Mouse (Mus musculus): ENCODE data around the gene Rps9. TPM values are rescaled to one million over a fixed set of nuclear protein-coding genes. Genes with fewer than 3 reads are reported as not detected.
"Not testable (repeated sequence)": the region's sequence is repeated elsewhere in the genome, so short reads cannot be mapped to it uniquely, and the experiment has no call there.

Rps9 gene
- polyA plus RNA-seq, 1 experiment from 2014 or later, result 691 TPM

- no peak overlapping the region for H3K4me3 ChIP-seq
- peak overlapping the region; percentile 76 for H3K27ac ChIP-seq (replicated peaks)
- no peaks in the 10 kb centered on the region for H3K27me3 ChIP-seq
- H3K9ac ChIP-seq, result 0 out of 2 replicates have a peak overlapping the region, but pooled peaks have one; percentile 3
- peaks cover 30% of the 10 kb centered on the region for H3K36me3 ChIP-seq
- 43% methylated on average over 10 of the region's 10 CpGs for WGBS
- peak; percentile 73 for ATAC-seq (ENCODE audit: low FRiP score, low read depth)
- no peaks in the 10 kb centered on the region for H3K9me3 ChIP-seq
- peaks cover 20% of the 10 kb centered on the region for H3K4me1 ChIP-seq (replicated peaks)
- 0 out of 2 replicates have a peak overlapping the region, but pooled peaks have one; percentile 13 for H3K4me2 ChIP-seq
Measured at GRCm38 (mm10) chr7:3683908-3684550, 19.8 kb upstream of the Rps9 start.

DNA sequence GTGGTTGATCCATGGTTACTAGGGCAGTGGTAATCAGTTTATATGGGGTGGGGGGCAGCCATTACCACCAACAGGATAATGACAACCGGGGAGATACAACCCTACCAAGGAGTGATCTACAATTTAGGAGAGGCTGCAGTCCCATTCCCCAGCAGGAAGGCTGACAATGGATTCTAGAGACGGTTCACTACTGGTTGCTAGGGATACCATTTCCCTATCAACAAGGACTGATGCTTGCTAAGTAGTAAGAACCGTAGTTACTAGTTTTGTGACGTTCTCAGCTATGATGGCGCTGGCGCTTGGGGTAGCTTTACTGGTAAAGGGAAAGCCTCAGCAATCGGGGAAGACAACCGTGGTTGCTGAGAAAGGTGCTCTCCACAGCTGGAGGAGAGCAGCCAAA is 19.1 kb upstream of the Rps9 start:
- H3K4me2 ChIP-seq, result no peak overlapping the region

GRCm38 (mm10) chr7:3685400-3686187 is 18.2 kb upstream of the Rps9 start:
- H3K9me3 ChIP-seq, result no peaks in the 10 kb centered on the region
- 79% methylated on average over 31 of the region's 31 CpGs for WGBS
- H3K4me1 ChIP-seq (replicated peaks), result peaks cover 20% of the 10 kb centered on the region
- peaks cover 29% of the 10 kb centered on the region for H3K36me3 ChIP-seq
- no peak for ATAC-seq (ENCODE audit: low FRiP score, low read depth)
- peak overlapping the region; percentile 76 for H3K27ac ChIP-seq (replicated peaks)
- no peaks in the 10 kb centered on the region for H3K27me3 ChIP-seq
- H3K4me3 ChIP-seq, result no peak overlapping the region
- no peak overlapping the region for H3K4me2 ChIP-seq
- H3K9ac ChIP-seq, result no peak overlapping the region

More for the DNA sequence above, 19.1 kb upstream of the Rps9 start:
- 63% methylated on average over 8 of the region's 8 CpGs for WGBS
- H3K27ac ChIP-seq (replicated peaks), result peak overlapping the region; percentile 76
- no peaks in the 10 kb centered on the region for H3K27me3 ChIP-seq
- peaks cover 30% of the 10 kb centered on the region for H3K36me3 ChIP-seq
- no peak overlapping the region for H3K4me3 ChIP-seq
- 0 out of 2 replicates have a peak, but pooled peaks have one; percentile 4 for ATAC-seq (ENCODE audit: low FRiP score, low read depth)
- H3K9ac ChIP-seq, result 0 out of 2 replicates have a peak overlapping the region, but pooled peaks have one; percentile 3
- no peaks in the 10 kb centered on the region for H3K9me3 ChIP-seq
- H3K4me1 ChIP-seq (replicated peaks), result peaks cover 20% of the 10 kb centered on the region

DNA sequence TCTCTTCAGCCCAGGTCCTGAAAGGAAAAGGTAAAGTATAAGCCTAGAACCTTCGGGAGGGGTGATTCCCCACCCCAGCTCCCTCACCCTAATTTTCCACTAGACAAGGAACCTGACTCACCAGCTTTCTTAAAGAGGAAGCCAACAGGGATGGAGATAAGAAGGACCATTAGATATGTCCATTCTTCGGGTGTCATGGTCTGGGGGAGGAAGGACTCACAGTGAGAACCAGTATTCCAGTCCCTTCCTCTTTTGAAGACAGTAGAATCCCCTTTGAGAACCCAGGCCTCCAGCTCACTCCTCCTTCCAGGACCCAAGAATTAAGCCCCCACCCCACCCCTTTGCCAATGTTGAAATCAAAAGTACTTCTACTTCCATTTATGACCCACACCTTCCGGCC is 11.9 kb upstream of the Rps9 start:
- peak overlapping the region; percentile 68 for H3K4me2 ChIP-seq
- H3K27me3 ChIP-seq, result no peaks in the 10 kb centered on the region
- 37% methylated on average over 3 of the region's 3 CpGs for WGBS
- H3K9me3 ChIP-seq, result no peaks in the 10 kb centered on the region
- ATAC-seq (ENCODE audit: low FRiP score, low read depth), result no peak
- H3K27ac ChIP-seq (replicated peaks), result peak overlapping the region; percentile 95
- H3K4me3 ChIP-seq, result peak overlapping the region; percentile 85
- H3K9ac ChIP-seq, result peak overlapping the region; percentile 94
- H3K4me1 ChIP-seq (replicated peaks), result peaks cover 30% of the 10 kb centered on the region
- H3K36me3 ChIP-seq, result peaks cover 21% of the 10 kb centered on the region

DNA sequence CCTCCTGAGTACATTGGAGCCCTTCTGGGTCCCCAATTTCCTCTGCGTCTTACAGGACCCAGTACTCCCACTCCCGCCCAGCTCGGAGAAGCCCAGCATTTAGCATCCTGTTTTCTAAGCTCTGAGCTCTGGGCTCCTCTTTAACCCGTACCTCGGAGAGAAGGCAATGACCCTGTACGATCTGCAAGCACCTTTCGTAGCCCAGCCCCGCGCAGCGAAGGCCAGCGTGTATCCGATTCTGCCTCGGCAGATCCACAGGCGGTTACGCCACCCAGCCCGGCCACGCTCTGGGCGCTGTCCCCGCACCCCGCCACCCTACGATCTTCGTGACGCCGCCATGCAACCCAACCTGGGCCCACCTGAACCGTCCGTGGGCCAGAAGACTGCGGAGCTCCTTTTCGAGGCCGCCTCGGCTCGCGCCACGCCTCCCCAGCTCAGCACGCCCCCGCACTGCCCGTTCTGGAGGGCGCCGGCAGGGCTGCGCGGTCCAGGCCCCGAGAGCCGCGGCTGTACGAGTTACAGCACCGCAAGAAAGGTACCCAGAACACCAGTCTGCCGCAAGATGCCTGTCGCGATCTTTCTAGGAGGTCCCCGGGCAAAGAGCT is 11.3 kb upstream of the Rps9 start, which contains the start of gene Tsen34:
Gene Tsen34, plus strand, starts transcription at position 482 of the 605 bp plus-strand sequence.
- Histone ChIP-seq H3K27me3 (no peaks in the 10 kb centered on the region), H3K27ac (replicated peaks) (peak within 1 kb of the TSS; percentile 95), H3K4me1 (replicated peaks) (peaks cover 33% of the 10 kb centered on the region), H3K4me3 (peak within 1 kb of the TSS; percentile 85), H3K36me3 (peaks cover 25% of the 10 kb centered on the region), H3K4me2 (peak within 1 kb of the TSS; percentile 68), H3K9ac (peak within 1 kb of the TSS; percentile 94), H3K9me3 (no peaks in the 10 kb centered on the region)
- ATAC-seq (ENCODE audit: low FRiP score, low read depth), result peak; percentile 1; the same call in 1 of the 2 replicates
- under 1% methylated on average over 49 of the region's 49 CpGs for WGBS

DNA sequence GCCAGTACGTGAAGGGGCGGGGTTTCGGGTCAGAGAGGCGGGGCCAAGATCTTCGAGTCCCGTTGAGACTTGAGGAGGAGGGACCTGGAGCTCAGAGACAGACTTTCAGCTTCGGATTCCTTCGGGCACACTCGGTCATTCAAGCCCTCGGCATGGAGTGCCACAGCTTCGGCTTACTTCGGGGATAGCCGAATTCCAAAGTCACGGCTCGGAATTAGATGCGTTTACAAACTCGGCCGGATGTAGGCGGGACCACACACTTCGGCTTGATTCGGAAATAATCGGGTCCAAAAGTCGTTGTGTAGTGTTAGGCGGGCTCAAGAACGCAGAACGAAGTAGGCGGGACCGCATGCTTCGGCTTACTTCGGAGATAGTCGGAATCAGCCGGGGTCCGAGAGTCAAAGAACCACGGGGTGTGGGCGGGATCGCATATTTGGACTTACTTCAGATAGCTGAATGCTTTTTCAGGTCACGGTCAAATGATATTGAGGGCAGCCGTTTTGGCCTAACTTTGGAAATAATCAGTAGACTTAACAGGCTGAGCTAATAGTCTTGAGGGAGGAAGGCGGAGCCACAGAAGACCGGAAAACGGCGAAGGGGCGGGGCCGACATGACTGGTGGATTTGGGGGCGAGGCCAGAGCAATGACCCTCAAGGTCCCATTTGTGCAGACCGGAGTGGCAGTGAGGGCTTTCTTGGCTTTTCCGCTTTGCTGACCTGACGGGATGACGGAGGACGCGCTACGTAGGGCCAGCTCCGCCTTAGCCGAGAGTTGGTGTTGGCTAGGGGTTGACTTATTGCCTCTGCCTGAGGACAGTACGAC is 10.6 kb upstream of the Rps9 start, which contains the start of gene Mboat7:
Gene Mboat7, minus strand, starts transcription at position 537 of the 822 bp plus-strand sequence.
- peak within 1 kb of the TSS; percentile 85 for H3K4me3 ChIP-seq
- H3K4me1 ChIP-seq (replicated peaks), result peaks cover 36% of the 10 kb centered on the region
- H3K36me3 ChIP-seq, result peaks cover 27% of the 10 kb centered on the region
- H3K9me3 ChIP-seq, result no peaks in the 10 kb centered on the region
- WGBS, result under 1% methylated on average over 55 of the region's 55 CpGs
- peak within 1 kb of the TSS; percentile 68 for H3K4me2 ChIP-seq
- H3K9ac ChIP-seq, result peak within 1 kb of the TSS; percentile 94
- peak within 1 kb of the TSS; percentile 95 for H3K27ac ChIP-seq (replicated peaks)
- H3K27me3 ChIP-seq, result no peaks in the 10 kb centered on the region
- peak; percentile 94 for ATAC-seq (ENCODE audit: low FRiP score, low read depth)

DNA sequence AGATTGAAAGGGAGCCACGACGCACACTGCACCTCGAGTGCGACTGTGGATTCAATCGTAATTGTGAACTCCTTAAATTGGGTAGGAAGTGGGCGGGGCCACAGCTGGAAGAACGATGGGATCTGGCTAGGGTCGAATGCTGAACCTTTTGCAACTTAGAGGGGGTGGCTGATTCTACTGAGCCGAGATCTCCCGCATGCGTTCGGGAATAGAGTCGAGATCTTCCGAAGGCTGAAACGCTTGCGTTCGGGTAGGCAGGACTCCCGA is 10.1 kb upstream of the Rps9 start:
- peaks cover 26% of the 10 kb centered on the region for H3K36me3 ChIP-seq
- no peaks in the 10 kb centered on the region for H3K27me3 ChIP-seq
- peak overlapping the region; percentile 68 for H3K4me2 ChIP-seq
- under 1% methylated on average over 18 of the region's 18 CpGs for WGBS
- peak overlapping the region; percentile 95 for H3K27ac ChIP-seq (replicated peaks)
- ATAC-seq (ENCODE audit: low FRiP score, low read depth), result no peak; the same call in 1 of the 2 replicates
- H3K9me3 ChIP-seq, result no peaks in the 10 kb centered on the region
- peak overlapping the region; percentile 85 for H3K4me3 ChIP-seq
- peak overlapping the region; percentile 94 for H3K9ac ChIP-seq
- peaks cover 36% of the 10 kb centered on the region for H3K4me1 ChIP-seq (replicated peaks)

- ATAC-seq (ENCODE audit: low FRiP score, low read depth), result peak; percentile 35
Measured at GRCm38 (mm10) chr7:3694076-3694948, 9.5 kb upstream of the Rps9 start.

GRCm38 (mm10) chr7:3694949-3695305 is 8.9 kb upstream of the Rps9 start:
- H3K36me3 ChIP-seq, result peaks cover 36% of the 10 kb centered on the region
- ATAC-seq (ENCODE audit: low FRiP score, low read depth), result not testable (repeated sequence)
- WGBS, result 8% methylated on average over 9 of the region's 9 CpGs

More at GRCm38 (mm10) chr7:3694076-3694948, 9.5 kb upstream of the Rps9 start:
- Histone ChIP-seq H3K4me3 (peak overlapping the region; percentile 85), H3K9me3 (no peaks in the 10 kb centered on the region), H3K27me3 (no peaks in the 10 kb centered on the region), H3K4me1 (replicated peaks) (peaks cover 36% of the 10 kb centered on the region), H3K36me3 (peaks cover 32% of the 10 kb centered on the region), H3K27ac (replicated peaks) (peak overlapping the region; percentile 95), H3K4me2 (peak overlapping the region; percentile 68), H3K9ac (peak overlapping the region; percentile 94)
- 3% methylated on average over 54 of the region's 55 CpGs for WGBS

GRCm38 (mm10) chr7:3698471-3698870 is 5.3 kb upstream of the Rps9 start:
- H3K4me1 ChIP-seq (replicated peaks), result peaks cover 24% of the 10 kb centered on the region
- no peak overlapping the region for H3K27ac ChIP-seq (replicated peaks)
- no peaks in the 10 kb centered on the region for H3K27me3 ChIP-seq
- no peak overlapping the region for H3K4me3 ChIP-seq
- WGBS, result 96% methylated on average over 6 of the region's 6 CpGs
- H3K36me3 ChIP-seq, result peaks cover 48% of the 10 kb centered on the region
- no peaks in the 10 kb centered on the region for H3K9me3 ChIP-seq
- H3K4me2 ChIP-seq, result no peak overlapping the region
- ATAC-seq (ENCODE audit: low FRiP score, low read depth), result no peak
- no peak overlapping the region for H3K9ac ChIP-seq

More at GRCm38 (mm10) chr7:3694949-3695305, 8.9 kb upstream of the Rps9 start:
- H3K4me1 ChIP-seq (replicated peaks), result peaks cover 36% of the 10 kb centered on the region
- not testable (repeated sequence) for H3K9me3 ChIP-seq, H3K27me3 ChIP-seq
- peak overlapping the region; percentile 94 for H3K9ac ChIP-seq
- H3K4me3 ChIP-seq, result peak overlapping the region; percentile 85
- peak overlapping the region; percentile 68 for H3K4me2 ChIP-seq
- H3K27ac ChIP-seq (replicated peaks), result peak overlapping the region; percentile 95

Measured in hindbrain, embryonic 15.5 days (tissue).